Mouse (Mus musculus) inflammation-experienced regulatory T-cells, adult 6 months (primary cell): Measurements from ENCODE around the gene Nmnat3. TPM values are rescaled to one million over a fixed set of nuclear protein-coding genes. Genes with fewer than 3 reads are reported as not detected.
"Not testable (repeated sequence)": the region's sequence is repeated elsewhere in the genome, so short reads cannot be mapped to it uniquely, and the experiment has no call there.

Experiments
- ATAC-seq: one replicate; pipeline ENCODE4 v1.8.0; 2017
- polyA plus RNA-seq, 3 experiments: library from polyadenylated mRNA; unstranded; fragments of 100-300 nt; shearing (Covaris generic); gene quantifications; one replicate each; pipeline ENCODE4 v1.2.1; 2017

The Nmnat3 gene
- polyA plus RNA-seq = 10 to 100 TPM in 2 of 3 experiments, 1 to 10 TPM in 1; 7.9 to 19.5 (median 14.9) TPM

DNA sequence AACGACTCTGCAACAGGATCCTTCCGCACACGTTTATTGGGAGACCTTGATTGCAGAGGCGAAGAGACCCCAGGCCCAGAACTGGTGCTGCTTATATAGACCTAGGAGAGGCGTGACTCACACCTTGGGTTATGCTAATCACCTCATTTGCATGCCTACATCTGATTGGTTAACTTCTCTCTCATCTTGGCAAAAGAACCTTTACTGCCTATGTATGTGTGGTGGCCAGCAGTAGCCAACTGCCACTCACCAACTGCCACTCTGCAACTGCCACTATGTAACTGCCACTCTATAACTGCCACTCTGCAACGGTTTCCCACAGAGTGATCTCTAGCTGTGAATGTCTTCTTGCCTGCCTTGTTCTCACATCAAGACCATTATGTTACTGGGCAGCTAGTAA is at the start of gene Nmnat3:
Gene Nmnat3, plus strand, starts transcription at position 301 of the 400 bp plus-strand sequence.
- ATAC-seq = not testable (repeated sequence)

DNA sequence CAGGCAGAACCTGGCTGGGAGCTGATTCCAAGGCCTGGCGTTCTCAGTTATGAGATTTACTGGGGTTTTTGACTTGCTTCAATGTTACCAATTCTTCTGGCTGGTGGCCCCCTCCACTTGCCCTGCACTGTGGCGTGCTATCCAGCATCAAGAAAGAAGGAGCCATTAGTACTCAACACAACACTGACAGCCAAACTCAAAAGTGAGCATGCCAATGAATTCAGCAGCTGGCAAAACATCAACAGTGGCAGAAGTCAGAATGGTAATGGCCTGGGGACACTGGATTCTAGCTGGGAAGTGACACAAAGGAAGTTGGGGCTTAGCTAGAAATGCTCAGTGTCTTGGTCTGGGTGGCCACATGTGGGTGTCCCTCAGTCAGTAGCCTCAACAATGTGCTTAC is 43.8 kb upstream of the Nmnat3 start:
- no peak for ATAC-seq

GRCm38 (mm10) chr9:98244223-98244622 is 43.0 kb upstream of the Nmnat3 start:
- no peak for ATAC-seq

DNA sequence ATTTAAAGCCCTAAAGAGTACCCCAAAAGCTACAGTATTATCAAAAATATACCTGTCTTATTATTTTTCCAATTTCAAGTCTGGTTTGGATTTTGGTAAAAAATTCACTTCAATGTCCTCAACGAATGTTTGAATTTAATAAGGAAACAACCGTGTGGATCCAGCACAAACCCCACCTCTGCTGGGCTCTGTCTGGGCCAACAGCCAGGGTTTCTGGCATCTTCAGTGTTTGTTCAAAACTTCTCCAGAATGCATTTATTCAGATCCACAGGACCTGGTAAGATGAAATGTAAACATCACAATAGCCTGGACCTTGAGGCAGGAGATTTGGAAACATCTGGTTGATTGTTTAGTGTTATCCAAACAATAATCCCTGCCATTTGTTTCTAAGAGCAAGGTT is 42.0 kb upstream of the Nmnat3 start:
- no peak for ATAC-seq

DNA sequence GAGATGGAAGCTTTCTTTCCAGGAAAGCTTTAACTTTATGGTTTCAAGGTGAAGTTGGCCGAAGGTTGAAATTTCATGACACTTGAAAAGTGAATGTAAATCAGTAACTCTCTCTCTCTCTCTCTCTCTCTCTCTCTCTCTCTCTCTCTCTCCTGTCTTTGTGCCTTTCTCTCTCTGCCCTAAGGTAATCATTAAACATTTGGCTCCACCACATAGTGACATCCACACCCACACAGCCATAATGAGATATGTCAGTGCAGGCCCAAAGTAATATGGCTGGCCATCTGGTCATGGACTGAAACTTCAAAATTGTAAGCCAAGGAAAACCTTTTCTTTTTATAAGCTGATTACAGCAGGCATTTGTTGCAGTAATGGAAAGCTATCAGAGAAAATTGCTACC is 40.9 kb upstream of the Nmnat3 start:
- ATAC-seq = no peak

- ATAC-seq = no peak
Observed at GRCm38 (mm10) chr9:98260210-98260609, 27.0 kb upstream of the Nmnat3 start.

DNA sequence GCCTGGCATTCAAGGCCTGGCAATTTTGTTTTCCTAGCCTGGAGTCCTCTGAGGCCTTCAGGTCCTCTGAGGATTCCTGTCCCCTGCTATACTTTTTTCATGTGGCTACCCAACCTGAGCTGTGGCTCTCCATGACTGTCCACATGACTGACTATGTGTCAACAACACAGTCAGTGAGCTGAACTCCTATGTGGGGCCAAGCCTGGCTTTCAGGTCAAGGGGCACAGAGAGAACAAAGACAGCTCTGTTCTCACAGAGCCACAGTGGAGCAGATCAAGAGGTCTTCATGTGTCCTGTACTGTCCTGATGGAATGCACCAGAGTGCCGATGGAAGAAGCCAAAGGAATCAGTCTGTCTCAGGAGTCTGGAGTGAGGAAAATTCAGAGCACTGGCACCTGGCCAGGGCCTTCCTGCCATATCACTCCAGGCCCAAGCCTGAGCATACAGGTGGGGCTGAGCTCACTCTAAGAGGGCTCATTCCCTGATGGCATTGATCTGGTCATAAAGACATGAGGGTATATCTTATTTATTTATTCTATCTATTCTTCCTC is 25.7 kb upstream of the Nmnat3 start:
- ATAC-seq = no peak

GRCm38 (mm10) chr9:98264916-98265315 is 22.3 kb upstream of the Nmnat3 start:
- ATAC-seq = no peak

DNA sequence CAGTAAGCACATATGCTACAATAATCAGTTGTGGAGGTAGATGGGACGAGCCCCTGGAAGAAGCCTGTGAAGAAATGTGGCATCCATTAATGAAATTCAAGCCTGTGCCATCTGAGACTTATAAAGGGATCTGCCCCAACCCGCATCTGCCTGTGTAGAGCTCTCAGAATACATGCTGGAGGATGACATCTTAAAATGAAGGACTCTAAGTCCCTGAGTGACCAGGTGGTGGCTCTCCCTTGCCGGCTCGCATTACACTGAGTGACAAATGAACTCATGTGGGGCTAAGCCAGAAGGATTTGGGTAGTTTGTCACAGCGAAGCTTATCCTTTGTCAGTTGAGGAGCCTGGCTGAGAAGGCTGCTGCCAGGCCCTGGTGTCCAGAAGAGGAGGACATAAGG is 14.5 kb upstream of the Nmnat3 start:
- ATAC-seq = no peak

GRCm38 (mm10) chr9:98275080-98275479 is 12.2 kb upstream of the Nmnat3 start:
- ATAC-seq = no peak

GRCm38 (mm10) chr9:98280162-98280561 is 7.1 kb upstream of the Nmnat3 start:
- ATAC-seq = no peak

GRCm38 (mm10) chr9:98285606-98286301 is 1.5 kb upstream of the Nmnat3 start:
- ATAC-seq = no peak

- no peak for ATAC-seq
Observed at GRCm38 (mm10) chr9:98289665-98290064, 2.4 kb downstream of the Nmnat3 start.

GRCm38 (mm10) chr9:98290591-98290990 is 3.4 kb downstream of the Nmnat3 start:
- ATAC-seq = no peak

GRCm38 (mm10) chr9:98296383-98297201 is 9.4 kb downstream of the Nmnat3 start:
- peak; percentile 85 for ATAC-seq

- ATAC-seq = peak; percentile 19
Observed at GRCm38 (mm10) chr9:98297234-98297936, 10.2 kb downstream of the Nmnat3 start.

DNA sequence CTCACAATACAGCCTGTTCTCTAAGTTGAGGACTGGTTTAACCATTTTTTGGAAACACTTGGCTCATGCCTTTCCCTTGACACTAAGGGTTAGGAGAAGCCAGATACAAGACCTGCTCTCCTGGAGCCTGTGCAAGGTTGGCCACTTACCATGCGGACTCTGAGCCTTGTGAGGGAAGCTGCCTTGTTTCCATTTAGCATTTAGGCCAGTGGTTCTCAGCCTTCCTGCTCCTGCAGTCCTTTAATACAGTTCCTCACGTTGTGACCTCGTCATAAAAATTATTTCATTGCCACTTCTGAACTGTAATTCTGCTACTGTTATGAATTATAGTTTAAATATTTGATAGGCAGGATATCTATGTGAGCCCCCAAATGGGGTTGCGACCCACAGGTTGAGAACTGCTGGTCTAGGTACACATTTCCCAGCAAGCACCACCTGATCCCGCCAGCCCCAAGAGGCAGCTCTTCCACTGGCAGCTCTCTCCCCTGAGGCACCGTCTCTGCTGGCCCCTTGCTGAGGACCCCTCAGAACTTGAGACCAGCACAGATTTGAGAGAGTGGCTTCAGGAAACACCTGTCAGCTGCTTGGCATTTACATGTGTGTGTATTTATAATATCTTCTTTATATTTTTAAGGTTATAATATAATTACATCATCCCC is 10.8 kb downstream of the Nmnat3 start:
- ATAC-seq = no peak

DNA sequence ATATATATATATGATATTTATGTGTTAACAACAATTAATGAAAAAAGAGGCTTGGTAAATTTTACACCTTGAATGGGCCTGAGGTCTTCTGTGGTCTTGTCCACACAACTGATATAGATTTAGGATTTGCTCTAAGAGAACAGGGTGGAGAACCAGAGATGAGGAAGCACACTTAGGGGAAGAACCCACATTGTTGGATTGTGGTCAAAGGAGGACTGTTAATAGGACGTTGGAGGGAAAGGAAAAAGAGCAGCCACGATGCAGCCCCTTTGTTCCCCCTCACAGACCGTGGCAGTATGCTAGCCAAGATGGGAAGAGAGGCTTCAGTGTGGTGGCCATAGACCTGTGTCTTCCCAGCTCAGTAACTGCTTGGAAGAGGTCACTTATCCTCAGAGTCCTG is 11.5 kb downstream of the Nmnat3 start:
- ATAC-seq = no peak

DNA sequence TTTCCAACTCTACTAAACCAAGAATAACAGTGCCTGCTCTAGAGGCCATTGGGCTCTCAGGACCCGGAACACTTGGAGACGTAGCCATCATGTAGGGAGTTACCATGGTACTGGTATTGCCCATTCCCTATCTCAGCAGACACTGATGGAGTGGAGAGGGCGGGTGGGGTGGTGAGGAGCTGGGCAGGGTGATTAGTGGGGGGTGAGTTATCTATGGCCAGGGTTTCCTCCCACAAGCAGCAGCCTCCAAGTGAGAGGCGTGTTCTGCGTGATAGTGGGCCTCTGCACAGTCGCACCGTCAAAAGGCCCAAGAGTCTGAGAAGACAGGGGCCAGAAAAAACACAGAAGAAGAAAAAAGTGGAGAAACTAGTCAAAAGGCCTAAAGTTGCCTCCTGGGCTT is 12.0 kb downstream of the Nmnat3 start:
- no peak for ATAC-seq

DNA sequence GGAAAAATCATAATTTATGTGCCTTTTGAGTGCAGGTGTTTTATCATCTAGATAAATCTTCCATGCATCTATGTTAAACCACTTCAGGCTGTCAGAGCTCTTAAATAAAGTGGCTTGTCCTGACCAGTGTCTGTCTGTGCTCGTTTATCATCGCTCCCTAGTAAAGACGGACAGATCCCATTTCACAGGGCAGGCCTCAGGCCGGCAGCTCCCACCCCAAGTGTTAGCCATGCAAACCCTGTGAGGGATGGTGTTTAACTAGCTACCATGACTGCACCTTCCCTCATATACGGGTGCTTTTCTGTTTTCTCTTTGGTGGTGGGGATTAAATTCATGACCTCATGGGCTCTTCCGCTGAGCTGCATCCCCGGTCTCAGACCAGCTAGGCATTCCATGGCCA is 13.3 kb downstream of the Nmnat3 start:
- no peak for ATAC-seq

DNA sequence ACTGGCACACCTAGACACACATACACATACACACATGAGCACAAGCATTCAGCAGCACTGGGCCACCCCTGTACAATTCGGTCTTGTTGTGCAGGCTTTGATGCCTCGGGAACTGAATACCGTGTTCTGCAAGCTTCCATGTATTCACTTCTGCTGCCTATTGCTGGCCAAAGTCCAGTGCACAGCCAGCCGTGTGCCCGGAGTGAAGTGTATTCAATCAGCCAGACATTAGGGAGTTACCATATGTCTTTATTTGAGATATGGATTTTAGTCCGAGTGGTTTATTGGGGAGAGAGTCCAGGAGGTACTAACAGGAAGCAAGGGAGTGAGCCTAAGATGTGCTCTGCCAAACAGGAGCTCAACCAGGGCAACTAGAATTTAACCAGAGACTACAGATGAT is 19.8 kb downstream of the Nmnat3 start:
- no peak for ATAC-seq

DNA sequence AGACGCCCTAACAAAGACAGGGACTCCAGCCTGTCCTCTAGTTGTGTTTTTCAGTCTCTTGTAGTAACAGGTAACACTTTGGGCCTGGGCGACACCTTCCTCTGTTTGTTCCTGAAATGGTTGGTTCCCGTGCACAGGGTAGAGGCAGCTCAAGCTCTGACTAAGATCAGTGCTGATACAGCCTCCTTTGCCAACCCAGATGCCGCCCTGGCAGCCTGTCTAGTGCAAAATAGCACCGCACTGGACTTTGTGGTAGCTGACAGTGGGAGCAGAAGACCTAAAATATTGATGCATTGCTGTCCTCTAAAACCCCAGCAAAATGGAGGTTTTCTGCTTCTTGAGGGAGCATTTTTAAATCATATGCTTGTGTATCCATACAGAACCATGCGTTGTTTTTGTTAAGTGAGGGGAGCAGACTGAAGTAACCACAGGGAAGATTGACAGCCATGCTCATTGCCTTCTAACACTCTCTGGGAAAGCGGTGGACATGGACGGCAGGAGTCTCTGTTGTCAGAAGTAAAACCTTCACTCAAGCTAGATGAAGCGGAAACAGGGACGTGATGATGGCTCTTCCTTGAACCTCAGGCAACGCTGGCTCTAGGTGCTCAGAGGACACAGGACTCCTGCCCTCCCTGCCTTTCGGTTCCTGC is 24.2 kb downstream of the Nmnat3 start:
- no peak for ATAC-seq
